Mouse (Mus musculus) MEL (cell line): ENCODE results near the gene Ccdc163. TPM values are rescaled to one million over a fixed set of nuclear protein-coding genes. Genes with fewer than 3 reads are reported as not detected.

Source experiments
- DNase-seq: peaks from one replicate; pipeline ENCODE4 v3.0.0; 2011; ENCODE audit warnings: low read depth, low spot score
- H3K27ac ChIP-seq: 2 replicates; pipeline ENCODE4 v1.5.1; 2012; ENCODE audit warnings: low read depth, mild to moderate bottlenecking, control low read depth, low read length, moderate library complexity; ENCODE audit not compliant: control insufficient read depth
- H3K27me3 ChIP-seq, 2 experiments: fragments of 150-350 bp in 1 of 2; sonication (generic) in 1 of 2; 2 replicates each; pipeline ENCODE4 v1.6.1; 2012; ENCODE audit warnings: low read length in 2 of 2, mild to moderate bottlenecking in 2 of 2, improper control_type of control experiment in 1 of 2, moderate library complexity in 1 of 2; ENCODE audit not compliant: insufficient read depth in 2 of 2, control insufficient read depth in 1 of 2
- H3K36me3 ChIP-seq, 2 experiments: 2 replicates each; pipeline ENCODE4 v1.6.1; 2012 to 2014; ENCODE audit warnings: low read length in 2 of 2, improper control_type of control experiment in 1 of 2, inconsistent platforms in 1 of 2, mild to moderate bottlenecking in 1 of 2; ENCODE audit not compliant: insufficient read depth in 2 of 2, control insufficient read depth in 1 of 2
- H3K4me1 ChIP-seq, 2 experiments: fragments of 150-350 bp in 1 of 2; sonication (generic) in 1 of 2; 2 replicates each; pipeline ENCODE4 v1.6.1; 2012; ENCODE audit warnings: low read length in 2 of 2, improper control_type of control experiment in 1 of 2, mild to moderate bottlenecking in 1 of 2; ENCODE audit not compliant: insufficient read depth in 2 of 2, control insufficient read depth in 1 of 2
- H3K4me3 ChIP-seq, 2 experiments: fragments of 150-350 bp in 1 of 2; sonication (generic) in 1 of 2; 2 replicates each; pipeline ENCODE4 v1.5.1; 2012; ENCODE audit warnings: low read depth in 2 of 2, low read length in 2 of 2, mild to moderate bottlenecking in 2 of 2, moderate library complexity in 2 of 2, control low read depth in 1 of 2, improper control_type of control experiment in 1 of 2; ENCODE audit not compliant: control insufficient read depth in 1 of 2, insufficient read depth in 1 of 2
- H3K79me2 ChIP-seq: 2 replicates; pipeline ENCODE4 v1.6.1; 2012; ENCODE audit warnings: mild to moderate bottlenecking, low read length, moderate library complexity; ENCODE audit not compliant: control insufficient read depth, poor library complexity, insufficient read depth
- H3K9ac ChIP-seq: 2 replicates; pipeline ENCODE4 v1.6.1; 2012; ENCODE audit warnings: low read depth, mild to moderate bottlenecking, control low read depth, low read length, moderate library complexity; ENCODE audit not compliant: control insufficient read depth, poor library complexity, severe bottlenecking
- H3K9me3 ChIP-seq: fragments of 150-350 bp; sonication (generic); replicated peaks from 2 replicates; pipeline ENCODE4 v1.6.1; 2012; ENCODE audit warnings: mild to moderate bottlenecking, low read length, improper control_type of control experiment, moderate library complexity; ENCODE audit not compliant: insufficient read depth
- BHLHE40 ChIP-seq: IDR thresholded peaks from 2 replicates; pipeline ENCODE4 v1.6.1; 2012; ENCODE audit warnings: low read depth, mild to moderate bottlenecking, inconsistent platforms, low read length, improper control_type of control experiment, borderline replicate concordance
- CHD2 ChIP-seq: IDR thresholded peaks from 2 replicates; pipeline ENCODE4 v1.6.1; 2011; ENCODE audit warnings: low read length, improper control_type of control experiment
- CTCF ChIP-seq, 3 experiments: IDR thresholded peaks in 2 of 3; conservative IDR thresholded peaks in 1 of 3; 2 replicates each; pipeline ENCODE4 v1.5.1; 2011 to 2012; ENCODE audit warnings: low read length in 3 of 3, low read depth in 2 of 3, mild to moderate bottlenecking in 2 of 3, improper control_type of control experiment in 1 of 3, inconsistent platforms in 1 of 3, mixed read lengths in 1 of 3, moderate library complexity in 1 of 3; ENCODE audit not compliant: control insufficient read depth in 1 of 3, insufficient read depth in 1 of 3, poor library complexity in 1 of 3, severe bottlenecking in 1 of 3
- E2F4 ChIP-seq: IDR thresholded peaks from 2 replicates; pipeline ENCODE4 v1.6.1; 2011; ENCODE audit warnings: low read depth, low read length, improper control_type of control experiment, borderline replicate concordance
- ELF1 ChIP-seq: IDR thresholded peaks from 2 replicates; pipeline ENCODE4 v1.6.1; 2014; ENCODE audit warnings: low read depth, mild to moderate bottlenecking, inconsistent platforms, low read length, improper control_type of control experiment, moderate library complexity
- EP300 ChIP-seq, 2 experiments: IDR thresholded peaks; 2 replicates each; pipeline ENCODE4 v1.6.1; 2011; ENCODE audit warnings: improper control_type of control experiment in 2 of 2, low read length in 2 of 2, low read depth in 1 of 2, mild to moderate bottlenecking in 1 of 2
- ETS1 ChIP-seq: IDR thresholded peaks from 2 replicates; pipeline ENCODE4 v1.6.1; 2012; ENCODE audit warnings: low read depth, mild to moderate bottlenecking, inconsistent platforms, low read length, improper control_type of control experiment, moderate library complexity
- GABPA ChIP-seq: IDR thresholded peaks from 2 replicates; pipeline ENCODE4 v1.6.1; 2012; ENCODE audit warnings: low read depth, mild to moderate bottlenecking, inconsistent platforms, low read length, improper control_type of control experiment, moderate library complexity
- GATA1 ChIP-seq: IDR thresholded peaks from 2 replicates; pipeline ENCODE4 v1.6.1; 2011; ENCODE audit warnings: low read depth, low read length, improper control_type of control experiment
- HCFC1 ChIP-seq: IDR thresholded peaks from 2 replicates; pipeline ENCODE4 v1.6.1; 2012; ENCODE audit warnings: low read depth, mild to moderate bottlenecking, inconsistent platforms, low read length, improper control_type of control experiment, moderate library complexity
- MAFK ChIP-seq: IDR thresholded peaks from 2 replicates; pipeline ENCODE4 v1.6.1; 2011; ENCODE audit warnings: low read depth, mild to moderate bottlenecking, low read length, improper control_type of control experiment, borderline replicate concordance
- MAX ChIP-seq: IDR thresholded peaks from 2 replicates; pipeline ENCODE4 v1.6.1; 2011; ENCODE audit warnings: low read length, improper control_type of control experiment
- MAZ ChIP-seq: IDR thresholded peaks from 2 replicates; pipeline ENCODE4 v1.6.1; 2012; ENCODE audit warnings: low read depth, mild to moderate bottlenecking, inconsistent platforms, low read length, improper control_type of control experiment
- MXI1 ChIP-seq: IDR thresholded peaks from 2 replicates; pipeline ENCODE4 v1.6.1; 2011; ENCODE audit warnings: mild to moderate bottlenecking, low read depth, low read length, improper control_type of control experiment
- MYB ChIP-seq: IDR thresholded peaks from 2 replicates; pipeline ENCODE4 v1.6.1; 2011; ENCODE audit warnings: mild to moderate bottlenecking, low read depth, low read length, improper control_type of control experiment
- MYC ChIP-seq: IDR thresholded peaks from 2 replicates; pipeline ENCODE4 v1.6.1; 2011; ENCODE audit warnings: low read depth, mild to moderate bottlenecking, low read length, improper control_type of control experiment, moderate library complexity
- NRF1 ChIP-seq: IDR thresholded peaks from 2 replicates; pipeline ENCODE4 v1.6.1; 2014; ENCODE audit warnings: low read depth, mild to moderate bottlenecking, inconsistent platforms, low read length, improper control_type of control experiment, moderate library complexity; ENCODE audit not compliant: poor library complexity, insufficient read depth, severe bottlenecking
- POLR2AphosphoS2 ChIP-seq: IDR thresholded peaks from 2 replicates; pipeline ENCODE4 v1.6.1; 2011; ENCODE audit warnings: low read length, improper control_type of control experiment
- POLR2AphosphoS5 ChIP-seq: IDR thresholded peaks from 2 replicates; pipeline ENCODE4 v1.6.1; 2012; ENCODE audit warnings: low read depth, borderline replicate concordance, mild to moderate bottlenecking, inconsistent platforms, low read length, moderate library complexity, mixed read lengths
- RAD21 ChIP-seq: IDR thresholded peaks from 2 replicates; pipeline ENCODE4 v1.6.1; 2011; ENCODE audit warnings: mild to moderate bottlenecking, low read depth, low read length, improper control_type of control experiment
- SIN3A ChIP-seq: IDR thresholded peaks from 2 replicates; pipeline ENCODE4 v1.6.1; 2012; ENCODE audit warnings: low read length, improper control_type of control experiment, inconsistent platforms
- SMC3 ChIP-seq: IDR thresholded peaks from 2 replicates; pipeline ENCODE4 v1.6.1; 2011; ENCODE audit warnings: low read depth, low read length, improper control_type of control experiment
- TAL1 ChIP-seq: IDR thresholded peaks from 2 replicates; pipeline ENCODE4 v1.6.1; 2012; ENCODE audit warnings: mild to moderate bottlenecking, inconsistent platforms, low read length, moderate library complexity, mixed read lengths
- TBP ChIP-seq: IDR thresholded peaks from 2 replicates; pipeline ENCODE4 v1.8.0; 2011; ENCODE audit warnings: low read depth, low read length, improper control_type of control experiment
- TCF12 ChIP-seq: IDR thresholded peaks from 2 replicates; pipeline ENCODE4 v1.6.1; 2014; ENCODE audit warnings: low read depth, mild to moderate bottlenecking, inconsistent platforms, low read length, improper control_type of control experiment, moderate library complexity
- UBTF ChIP-seq: IDR thresholded peaks from 2 replicates; pipeline ENCODE4 v1.6.1; 2012; ENCODE audit warnings: low read depth, mild to moderate bottlenecking, inconsistent platforms, low read length, improper control_type of control experiment, moderate library complexity, borderline replicate concordance; ENCODE audit not compliant: insufficient read depth
- USF1 ChIP-seq: IDR thresholded peaks from 2 replicates; pipeline ENCODE4 v1.6.1; 2014; ENCODE audit warnings: low read depth, mild to moderate bottlenecking, inconsistent platforms, low read length, improper control_type of control experiment, moderate library complexity
- ZC3H11A ChIP-seq: IDR thresholded peaks from 2 replicates; pipeline ENCODE4 v1.6.1; 2012; ENCODE audit warnings: low read depth, mild to moderate bottlenecking, inconsistent platforms, low read length, improper control_type of control experiment
- ZKSCAN1 ChIP-seq: IDR thresholded peaks from 2 replicates; pipeline ENCODE4 v1.6.1; 2012; ENCODE audit warnings: low read depth, mild to moderate bottlenecking, inconsistent platforms, low read length, improper control_type of control experiment, moderate library complexity
- ZMIZ1 ChIP-seq: IDR thresholded peaks from 2 replicates; pipeline ENCODE4 v1.6.1; 2012; ENCODE audit warnings: low read depth, mild to moderate bottlenecking, inconsistent platforms, low read length, improper control_type of control experiment, moderate library complexity
- ZNF384 ChIP-seq: IDR thresholded peaks from 2 replicates; pipeline ENCODE4 v1.6.1; 2012; ENCODE audit warnings: low read depth, mild to moderate bottlenecking, inconsistent platforms, low read length, improper control_type of control experiment
- polyA plus RNA-seq, 2 experiments: library from polyadenylated mRNA; stranded (reverse) in 1 of 2; unstranded in 1 of 2; fragments of >175 nt in 1 of 2; fragments of >200 nt in 1 of 2; gene quantifications; 2 replicates each; pipeline versions ENCODE4 v1.2.1 to v1.2.4; 2012; ENCODE audit warnings: low replicate concordance in 2 of 2, low read depth in 1 of 2; ENCODE audit not compliant: insufficient read length in 2 of 2, insufficient read depth in 1 of 2, missing spikeins in 1 of 2
- total RNA-seq: library from RNA; depleted of rRNA; stranded (reverse); fragments of 300-350 nt; gene quantifications from 2 replicates; pipeline ENCODE4 v1.2.3, GENCODE M21; 2012

Gene Ccdc163
- total and polyA plus RNA-seq, 3 experiments = 12.3 to 26.0 TPM; not detected in 1

DNA sequence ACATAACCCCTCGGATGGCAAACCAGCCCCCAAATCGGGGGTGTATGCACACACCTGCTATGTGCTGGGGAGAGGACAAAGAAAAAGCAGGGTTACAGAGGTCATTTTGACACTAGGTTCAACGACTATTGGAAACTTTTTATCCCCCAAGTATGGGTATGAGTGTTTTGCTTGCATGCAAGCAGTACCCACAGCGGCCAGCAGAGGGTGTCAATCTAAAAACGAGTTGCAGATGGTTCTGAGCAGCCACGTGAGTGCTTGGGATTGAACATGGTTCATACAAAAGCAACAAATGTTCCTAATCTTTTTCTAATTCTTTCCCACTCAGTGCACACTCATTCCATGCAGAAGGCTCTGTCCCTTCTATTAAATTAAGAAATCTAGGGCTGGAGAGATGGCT, 4.5 kb upstream of the Ccdc163 start:
- Histone ChIP-seq H3K4me1 (peaks cover 0 to 3% of the 10 kb centered on the region in 2 experiments; a peak in 1 of 4 replicates), H3K4me3 (no peak overlapping the region), H3K79me2 (peaks cover 3% of the 10 kb centered on the region; the same call in 1 of the 2 replicates), H3K9me3 (no peaks in the 10 kb centered on the region), H3K9ac (no peak overlapping the region), H3K27me3 (no peaks in the 10 kb centered on the region)
- DNase-seq = peak; percentile 89
- TF ChIP-seq ZMIZ1 = no peak
- no peak for TF ChIP-seq TAL1
- TF ChIP-seq MYB = no peak
- peak; percentile 32 for TF ChIP-seq RAD21
- no peak for TF ChIP-seq CHD2
- peak; percentile 81 for TF ChIP-seq MXI1
- TF ChIP-seq BHLHE40 = peak; percentile 57; the same call in 1 of the 2 replicates
- TF ChIP-seq MAFK = no peak
- no peak; the same call in 1 of the 2 replicates for TF ChIP-seq POLR2AphosphoS2
- no peak for TF ChIP-seq ETS1
- TF ChIP-seq USF1 = peak; percentile 66; the same call in 1 of the 2 replicates
- 0 out of 2 replicates have a peak, but pooled peaks have one; percentile 16 for TF ChIP-seq ZNF384
- no peak for TF ChIP-seq NRF1
- peak; percentile 83 for TF ChIP-seq MAX
- TF ChIP-seq ELF1 = no peak
- TF ChIP-seq UBTF = no peak
- TF ChIP-seq SIN3A = peak; percentile 41; the same call in 1 of the 2 replicates
- TF ChIP-seq TCF12 = no peak
- peak; percentile 75 for TF ChIP-seq SMC3
- 0 out of 2 replicates have a peak, but pooled peaks have one; percentile 22 for TF ChIP-seq ZC3H11A
- no peak for TF ChIP-seq ZKSCAN1
- 0 out of 2 replicates have a peak, but pooled peaks have one; percentile 28 for TF ChIP-seq HCFC1
- no peak for TF ChIP-seq MAZ
- peak; percentile 74 to 94 (median 78) for TF ChIP-seq CTCF (IDR thresholded peaks at IDR 0.05 in 2 of 3, conservative IDR thresholded peaks at IDR 0.05 in 1 of 3; ENCODE audit: control insufficient read depth in 1 of 3, insufficient read depth in 1 of 3, low read depth in 2 of 3, low read length in 3 of 3, poor library complexity in 1 of 3, severe bottlenecking in 1 of 3)
- no peak for TF ChIP-seq GABPA
- TF ChIP-seq EP300 (IDR thresholded peaks at IDR 0.05; ENCODE audit: low read depth in 1 of 2, low read length in 2 of 2) = peak in 1 of 2 experiments; percentile 26; a peak in 1 of 4 replicates
- TF ChIP-seq MYC = peak; percentile 91
- no peak for TF ChIP-seq GATA1
- TF ChIP-seq POLR2AphosphoS5 = no peak
- TF ChIP-seq E2F4 = no peak
- no peak for TF ChIP-seq TBP
- TF ChIP-seq, all 39 proteins: peak for 13
- Histone ChIP-seq H3K36me3 (peaks cover 9 to 11% of the 10 kb centered on the region in 2 experiments), H3K27ac (no peak overlapping the region)
